Mouse (Mus musculus): ENCODE measurements at regions not wholly inside any gene's neighbourhood (a gene's known extent, or its start where the extent isn't known, plus 50 kb on each side); places are given as distances from the start of the nearest gene placed in this dataset.

DNA sequence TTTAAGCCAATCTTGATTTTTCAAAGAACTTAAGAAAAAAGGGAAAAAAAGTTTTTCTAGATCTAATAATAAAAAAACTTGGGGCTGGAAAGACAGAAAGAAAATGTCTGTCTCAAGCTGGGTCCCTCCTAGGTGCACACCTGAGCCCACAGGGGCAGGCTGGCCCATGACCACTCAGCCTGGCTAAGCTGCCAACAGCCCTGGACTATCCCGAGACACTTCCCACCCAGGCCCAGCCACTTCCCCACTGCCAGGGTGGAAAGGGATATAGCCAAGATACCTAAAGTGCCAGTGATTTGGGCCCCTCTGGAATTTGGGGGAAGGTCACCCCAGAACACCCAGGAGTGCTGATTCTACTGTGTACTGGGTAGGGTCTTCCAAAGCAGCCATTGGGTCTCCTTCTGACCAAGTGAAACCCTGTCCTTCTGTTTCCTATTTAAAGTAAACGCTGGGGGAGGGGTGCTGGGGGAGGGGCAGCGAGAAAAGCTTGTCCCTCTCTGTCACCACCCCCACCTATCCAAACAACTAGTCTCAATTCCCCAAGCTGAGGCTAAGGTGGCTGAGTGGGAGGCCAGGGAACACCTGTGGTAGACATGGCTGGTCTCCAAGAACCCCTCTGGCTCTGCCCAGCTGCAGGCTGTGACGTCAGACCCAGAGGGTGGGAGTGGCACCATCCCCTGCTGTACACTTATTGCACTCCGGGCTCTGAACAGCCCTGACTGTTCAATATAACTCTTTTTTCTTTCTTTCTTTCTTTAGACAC is 62.6 kb downstream of the Mcfd2 start:
- DNase-seq: peak; percentile 93

DNA sequence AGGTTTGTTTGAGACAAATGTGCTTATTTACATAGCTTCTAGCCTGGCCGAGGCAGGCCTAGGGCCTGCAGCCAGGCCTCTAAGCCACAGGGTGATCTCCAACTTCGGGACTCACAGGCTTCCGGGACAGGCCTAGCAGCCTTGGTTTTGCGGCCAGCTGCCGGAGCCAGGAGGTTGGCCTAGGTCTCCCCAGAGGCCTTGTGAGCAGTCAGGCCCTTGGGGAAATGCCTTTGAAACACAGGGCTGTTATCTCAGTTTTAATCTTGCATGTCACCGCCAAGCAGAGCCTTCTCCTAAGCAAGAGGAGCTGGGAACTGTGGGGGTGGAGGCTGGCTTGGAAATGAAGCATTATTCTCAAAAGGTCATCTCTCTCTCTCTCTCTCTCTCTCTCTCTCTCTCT is 63.2 kb downstream of the Mcfd2 start:
- peak; percentile 99 for DNase-seq

DNA sequence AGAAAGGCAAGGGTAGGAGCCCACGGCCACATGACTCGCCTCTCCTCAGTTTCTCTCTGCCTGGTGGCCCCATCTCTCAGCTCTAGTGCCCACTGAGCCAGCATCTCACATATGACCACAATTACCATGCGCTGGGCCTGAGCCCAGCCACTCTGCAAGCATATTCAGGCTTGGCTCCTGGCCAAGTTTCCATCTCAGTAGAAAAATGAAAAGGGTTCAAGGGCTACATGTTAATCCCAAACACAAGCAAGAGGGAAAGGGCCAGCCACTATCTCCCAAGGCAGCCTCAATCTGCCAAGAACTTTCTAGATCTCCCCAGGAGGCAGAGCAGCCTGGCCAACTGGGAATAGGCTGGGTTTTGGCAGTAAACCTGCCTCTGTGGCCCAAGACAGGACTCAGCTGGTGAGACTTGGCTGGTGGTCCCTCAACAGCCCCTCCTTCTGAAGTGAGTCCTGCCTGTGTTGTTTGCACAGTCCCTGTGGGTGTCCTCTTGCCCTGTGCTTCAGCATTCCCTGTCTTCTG is 65.0 kb downstream of the Mcfd2 start:
- DNase-seq: peak; percentile 99

DNA sequence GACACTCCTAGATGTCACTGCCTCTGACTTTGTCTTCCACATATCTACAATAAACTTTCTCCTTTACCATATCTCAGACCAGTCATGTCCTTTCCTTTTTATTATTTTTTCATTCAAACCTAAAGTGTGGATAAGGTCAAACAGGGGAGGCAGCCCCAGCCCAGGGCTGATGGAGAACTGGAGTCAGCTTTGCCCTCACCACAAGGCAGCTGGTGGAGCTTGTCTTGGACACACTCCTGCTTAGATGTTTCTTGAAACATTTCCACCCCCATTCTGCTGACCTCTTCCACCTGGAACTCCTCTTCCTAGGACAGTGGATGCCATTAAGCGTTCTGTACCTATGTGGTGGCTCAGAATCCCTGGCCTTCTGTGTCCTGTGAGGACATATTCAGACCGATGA is 65.6 kb downstream of the Mcfd2 start:
- DNase-seq: no peak

DNA sequence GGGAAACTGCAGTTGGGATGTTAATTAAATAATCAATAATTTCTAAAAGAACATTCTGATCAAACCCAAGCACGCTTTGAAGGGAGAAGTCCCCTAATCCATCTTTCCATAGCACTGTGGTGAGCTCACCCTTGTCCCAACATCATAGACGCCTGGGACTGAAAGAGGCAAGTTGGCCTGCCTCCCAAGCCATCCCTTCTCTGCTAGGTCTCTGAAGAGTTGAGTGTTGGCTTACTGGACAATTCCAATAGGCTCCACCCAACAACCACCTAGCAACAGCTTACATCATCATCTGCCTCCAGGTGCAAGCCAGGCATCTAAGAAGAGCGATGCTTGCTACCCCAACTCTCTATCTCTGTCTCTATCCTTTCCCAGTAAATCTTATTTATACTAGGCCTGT is 66.6 kb downstream of the Mcfd2 start:
- no peak for DNase-seq

DNA sequence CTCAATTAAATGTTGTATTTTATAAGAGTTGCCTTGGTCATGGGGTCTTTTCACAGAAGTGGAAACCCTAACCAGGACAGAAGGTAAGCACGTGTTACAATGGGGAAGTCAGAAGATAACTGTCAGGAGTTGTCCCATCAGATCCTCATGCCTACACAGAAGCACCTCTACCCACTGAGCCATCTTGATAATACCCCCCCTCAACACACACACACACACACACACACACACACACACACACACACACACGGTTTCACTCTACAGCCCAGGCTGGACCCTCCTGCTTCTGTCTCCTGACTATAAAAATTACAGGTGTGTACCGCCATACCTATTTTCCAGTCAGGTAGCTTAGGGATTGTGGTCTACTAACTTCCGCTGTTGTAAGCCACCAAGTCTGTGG is 68.3 kb downstream of the Mcfd2 start:
- peak; percentile 78 for DNase-seq

DNA sequence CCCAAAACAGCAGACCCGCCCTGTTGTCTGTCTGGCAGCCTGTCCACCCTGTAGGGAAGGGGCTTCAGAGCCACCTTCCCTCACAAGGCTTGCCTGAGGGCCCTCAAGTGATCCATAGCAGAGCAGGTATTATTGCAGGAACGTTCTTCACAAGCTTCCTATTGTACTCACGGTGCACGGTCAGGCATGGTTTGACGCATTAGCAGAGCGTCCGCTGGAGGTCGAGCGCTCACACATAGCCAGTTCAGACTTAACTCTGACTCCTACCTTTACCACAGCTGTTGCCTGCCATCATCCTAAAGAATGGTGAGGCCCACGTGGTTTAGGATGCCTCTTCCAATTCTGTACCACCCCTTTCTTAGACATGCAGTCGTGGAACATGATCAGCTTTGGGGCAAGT is 71.1 kb downstream of the Mcfd2 start:
- DNase-seq: peak; percentile 84

DNA sequence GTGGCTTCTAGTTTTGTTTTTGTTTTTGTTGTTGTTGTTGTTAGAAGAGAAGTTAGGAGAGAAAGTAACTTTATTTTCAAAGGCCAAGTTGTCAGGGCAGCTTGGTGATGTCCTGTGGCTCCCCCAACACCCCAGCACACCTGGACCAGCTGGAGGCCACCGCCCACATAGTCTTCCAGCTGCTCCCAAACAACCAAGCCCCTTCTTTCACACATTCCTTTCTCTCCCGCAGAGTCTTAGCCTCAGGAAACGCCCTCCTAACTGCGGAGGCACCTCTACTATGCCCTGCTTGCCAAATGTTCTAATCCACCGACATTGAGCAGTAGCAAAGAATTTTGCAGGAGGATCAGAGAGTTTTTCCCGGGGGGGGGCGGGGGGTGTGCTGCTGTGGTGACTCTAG is 72.3 kb downstream of the Mcfd2 start:
- peak; percentile 72 for DNase-seq

DNA sequence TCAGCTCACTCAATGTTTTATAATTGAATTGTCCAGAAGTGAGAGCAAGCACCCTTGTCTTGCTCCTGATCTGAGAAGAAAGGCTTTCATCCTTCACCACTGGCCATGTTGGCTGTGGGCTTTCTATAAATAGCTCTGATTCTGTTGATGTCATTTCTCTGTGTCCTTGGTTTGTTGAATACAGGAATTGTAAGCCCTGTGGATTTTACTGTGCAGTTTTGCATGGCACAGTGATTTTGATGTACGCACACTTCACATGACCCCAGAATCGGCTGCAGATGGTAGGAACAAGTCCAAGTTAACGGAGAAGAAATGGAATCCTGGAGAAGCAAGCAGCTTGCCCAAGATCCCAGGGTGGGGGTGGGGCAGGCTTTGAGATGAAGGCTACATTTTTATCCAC is 76.1 kb downstream of the Mcfd2 start:
- DNase-seq: no peak

Data from heart, adult 11 months (tissue).